Mouse (Mus musculus) liver, embryonic 15.5 days (tissue): Measurements from ENCODE around the gene Dapk2. TPM values are rescaled to one million over a fixed set of nuclear protein-coding genes. Genes with fewer than 3 reads are reported as not detected.

Source experiments
- ATAC-seq: fragments of 200-750 bp; cut with Nextera tagmentation; 2 replicates; pipeline ENCODE4 v1.8.0; 2017; ENCODE audit warnings: moderate number of reproducible peaks, mild to moderate bottlenecking, moderate library complexity; ENCODE audit not compliant: insufficient read depth
- H3K27ac ChIP-seq: fragments of 300-500 bp; sonication (generic); replicated peaks from 2 replicates; pipeline ENCODE4 v1.5.1; 2015; ENCODE audit warnings: mild to moderate bottlenecking, inconsistent platforms
- H3K27me3 ChIP-seq: fragments of 300-500 bp; sonication (generic); 2 replicates; pipeline ENCODE4 v1.6.1; 2015; ENCODE audit warnings: mild to moderate bottlenecking, inconsistent platforms
- H3K36me3 ChIP-seq: fragments of 300-500 bp; sonication (generic); replicated peaks from 2 replicates; pipeline ENCODE4 v1.6.1; 2015; ENCODE audit warnings: moderate library complexity, mild to moderate bottlenecking, inconsistent platforms
- H3K4me1 ChIP-seq: fragments of 300-500 bp; sonication (generic); replicated peaks from 2 replicates; pipeline ENCODE4 v1.6.1; 2015; ENCODE audit warnings: inconsistent platforms
- H3K4me2 ChIP-seq: fragments of 300-500 bp; sonication (generic); 2 replicates; pipeline ENCODE4 v1.6.1; 2015; ENCODE audit warnings: moderate library complexity, mild to moderate bottlenecking, inconsistent platforms
- H3K4me3 ChIP-seq: fragments of 300-500 bp; sonication (generic); replicated peaks from 2 replicates; pipeline ENCODE4 v1.5.1; 2015; ENCODE audit warnings: mild to moderate bottlenecking, inconsistent platforms
- H3K9ac ChIP-seq: fragments of 300-500 bp; sonication (generic); 2 replicates; pipeline ENCODE4 v1.6.1; 2015; ENCODE audit warnings: moderate library complexity, mild to moderate bottlenecking, inconsistent platforms
- H3K9me3 ChIP-seq: fragments of 300-500 bp; sonication (generic); replicated peaks from 2 replicates; pipeline ENCODE4 v1.6.1; 2016; ENCODE audit warnings: inconsistent platforms
- WGBS: fragments of 180-500 bp; shearing (Covaris S2); methylation state at CpG from one replicate; pipeline ENCODE4 v1.1.7; 2015; ENCODE audit warnings: mixed read lengths; ENCODE audit not compliant: insufficient replicate concordance; 5-methylcytosine and 5-hydroxymethylcytosine counted together
- polyA plus RNA-seq: library from polyadenylated mRNA; unstranded; fragments of >200 nt; fragmentation: Nextera tagmentation; extraction: Ambion mirVana; gene quantifications from 2 replicates; pipeline ENCODE4 v1.2.1, GENCODE M21; 2015

The Dapk2 gene
- polyA plus RNA-seq, 1 experiment from 2014 or later = 33.9 TPM

- no peaks in the 10 kb centered on the region for H3K36me3 ChIP-seq
- H3K9ac ChIP-seq = peak overlapping the region; percentile 88
- peak overlapping the region; percentile 90 for H3K4me2 ChIP-seq
- H3K4me3 ChIP-seq = peak overlapping the region; percentile 84
- ATAC-seq = peak; percentile 68
- H3K9me3 ChIP-seq = no peaks in the 10 kb centered on the region
- peak overlapping the region; percentile 97 for H3K27ac ChIP-seq
- H3K4me1 ChIP-seq = peaks cover 74% of the 10 kb centered on the region
- WGBS = under 1% methylated on average over 12 of the region's 12 CpGs
- H3K27me3 ChIP-seq = no peaks in the 10 kb centered on the region
Measured at GRCm38 (mm10) chr9:66124111-66124531, 33.9 kb upstream of the Dapk2 start.

GRCm38 (mm10) chr9:66124681-66125542 lies 33.1 kb upstream of the Dapk2 start:
- peak overlapping the region; percentile 88 for H3K9ac ChIP-seq
- peak; percentile 94 for ATAC-seq
- peak overlapping the region; percentile 84 for H3K4me3 ChIP-seq
- H3K9me3 ChIP-seq = no peaks in the 10 kb centered on the region
- peak overlapping the region; percentile 97 for H3K27ac ChIP-seq
- H3K4me1 ChIP-seq = peaks cover 75% of the 10 kb centered on the region
- peak overlapping the region; percentile 90 for H3K4me2 ChIP-seq
- H3K27me3 ChIP-seq = no peaks in the 10 kb centered on the region
- H3K36me3 ChIP-seq = peaks cover 6% of the 10 kb centered on the region; the same call in 1 of the 2 replicates
- WGBS = 8% methylated on average over 33 of the region's 33 CpGs

DNA sequence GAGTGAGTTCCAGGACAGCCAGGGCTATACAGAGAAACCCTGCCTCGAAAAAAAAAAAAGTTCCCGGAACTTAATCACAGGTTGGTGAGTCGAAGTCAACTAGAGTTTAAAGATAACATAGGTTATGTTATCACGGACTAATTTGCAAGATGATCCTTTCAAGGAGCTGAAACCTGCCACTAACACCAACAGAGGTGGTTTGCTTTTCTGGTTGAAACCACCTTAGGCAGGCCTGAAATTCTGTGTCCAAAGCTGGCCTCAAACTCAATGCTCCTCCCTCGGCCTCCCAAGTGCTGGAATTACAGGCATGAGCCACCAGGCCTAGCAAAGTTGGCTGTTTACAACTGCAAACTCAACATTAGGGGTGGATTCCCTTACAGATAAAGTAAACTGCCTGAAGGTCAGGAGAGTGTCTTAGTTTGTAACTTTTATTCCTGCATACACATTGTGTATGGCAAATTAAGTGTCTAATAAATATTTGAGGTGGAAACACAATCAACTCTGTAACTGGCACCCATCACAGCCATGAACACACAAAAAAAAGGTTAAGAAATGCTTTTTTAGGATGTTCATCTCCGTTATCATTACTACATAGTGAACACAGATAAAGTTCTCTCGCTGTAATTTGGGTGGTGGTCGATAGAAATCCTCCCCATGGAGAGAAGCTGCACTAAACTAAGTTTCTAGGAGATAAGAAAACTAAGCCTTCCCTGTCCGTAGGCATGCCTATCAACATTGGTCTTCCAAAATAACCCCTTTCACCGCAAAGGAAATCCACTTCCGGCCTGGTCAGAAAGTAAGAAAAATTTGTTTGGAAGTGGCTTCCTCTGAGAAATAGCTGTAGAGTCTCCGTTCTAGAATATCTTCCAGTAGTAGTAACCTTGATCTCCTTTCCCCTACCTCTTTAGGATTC lies 32.2 kb upstream of the Dapk2 start:
- peak overlapping the region; percentile 90 for H3K4me2 ChIP-seq
- peaks cover 74% of the 10 kb centered on the region for H3K4me1 ChIP-seq
- H3K27me3 ChIP-seq = no peaks in the 10 kb centered on the region
- no peak for ATAC-seq
- peaks cover 15% of the 10 kb centered on the region for H3K36me3 ChIP-seq
- H3K27ac ChIP-seq = peak overlapping the region; percentile 97
- H3K4me3 ChIP-seq = peak overlapping the region; percentile 84
- H3K9me3 ChIP-seq = no peaks in the 10 kb centered on the region
- WGBS = 11% methylated on average over 12 of the region's 12 CpGs
- H3K9ac ChIP-seq = peak overlapping the region; percentile 55

DNA sequence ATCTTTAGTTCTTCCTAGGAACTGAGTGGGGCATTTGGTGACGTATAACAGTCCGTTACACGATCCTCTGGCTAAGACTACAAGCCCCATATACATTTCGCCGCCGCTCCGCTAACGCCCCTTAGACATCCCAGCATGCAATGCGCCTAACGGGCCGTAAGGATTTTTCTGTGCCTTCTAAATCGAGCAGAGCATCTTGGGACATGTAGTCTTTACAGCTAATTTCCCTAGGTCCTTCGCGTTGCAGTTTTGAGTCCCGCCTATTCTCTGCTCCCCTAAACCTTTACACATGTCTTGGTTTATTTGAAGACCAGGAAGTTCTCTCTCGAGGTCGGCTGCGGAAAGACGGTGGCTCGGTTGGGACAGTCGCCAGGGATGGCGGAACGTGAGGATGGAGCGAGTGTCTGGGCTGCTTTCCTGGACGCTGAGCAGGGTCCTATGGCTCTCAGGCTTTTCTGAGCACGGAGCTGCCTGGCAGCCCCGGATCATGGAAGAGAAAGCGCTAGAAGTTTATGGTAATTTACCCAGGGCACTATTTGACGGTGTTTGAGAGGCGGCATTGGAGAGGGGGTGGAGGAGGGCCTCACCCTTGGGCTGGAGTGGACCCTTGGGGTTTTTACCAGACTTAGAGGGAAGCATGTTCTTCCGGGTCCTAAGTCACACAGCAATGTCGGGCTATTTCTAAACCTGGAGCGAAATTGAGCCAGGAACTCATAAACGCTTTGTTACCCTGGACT lies 31.4 kb upstream of the Dapk2 start, which contains the start of the genes Snx1 and Ciao2a:
Snx1 (minus strand) TSS at position 132 of the 737 bp plus-strand sequence.
Ciao2a (plus strand) TSS at position 156 of the 737 bp plus-strand sequence.
- peak within 1 kb of the TSS; percentile 97 for H3K27ac ChIP-seq
- under 1% methylated on average over 34 of the region's 34 CpGs for WGBS
- peak within 1 kb of the TSS; percentile 90 for H3K4me2 ChIP-seq
- H3K27me3 ChIP-seq = no peaks in the 10 kb centered on the region
- no peaks in the 10 kb centered on the region for H3K9me3 ChIP-seq
- ATAC-seq = peak; percentile 64
- H3K36me3 ChIP-seq = peaks cover 20% of the 10 kb centered on the region
- H3K4me3 ChIP-seq = peak within 1 kb of the TSS; percentile 84
- peak within 1 kb of the TSS; percentile 74 for H3K9ac ChIP-seq
- peaks cover 70% of the 10 kb centered on the region for H3K4me1 ChIP-seq

- ATAC-seq = no peak
- Histone ChIP-seq H3K9me3 (no peaks in the 10 kb centered on the region), H3K4me3 (peak overlapping the region; percentile 84), H3K4me1 (peaks cover 68% of the 10 kb centered on the region), H3K27ac (peak overlapping the region; percentile 97), H3K27me3 (no peaks in the 10 kb centered on the region), H3K9ac (peak overlapping the region; percentile 74), H3K36me3 (peaks cover 24% of the 10 kb centered on the region), H3K4me2 (peak overlapping the region; percentile 90)
- WGBS = 12% methylated on average over 6 of the region's 6 CpGs
Measured at GRCm38 (mm10) chr9:66127193-66127546, 30.9 kb upstream of the Dapk2 start.

DNA sequence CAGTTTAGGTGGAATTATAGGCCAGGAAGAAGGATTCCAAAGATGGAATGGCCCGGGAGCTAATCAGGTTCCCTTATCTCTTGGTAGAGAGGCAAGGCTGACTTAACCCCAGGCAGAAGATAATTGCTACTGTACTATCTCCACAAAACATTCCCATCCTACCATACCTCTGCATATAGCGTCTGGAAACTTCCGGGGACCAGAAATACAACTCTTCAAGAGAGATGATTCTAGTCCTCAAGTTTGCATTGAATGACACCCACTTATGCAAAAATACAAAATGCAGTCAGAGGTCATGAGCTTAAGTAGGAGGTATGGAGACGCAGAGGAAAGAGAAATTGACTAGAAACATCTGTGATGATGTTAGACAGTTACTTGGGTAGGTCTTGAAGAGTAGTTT lies 30.1 kb upstream of the Dapk2 start:
- Histone ChIP-seq H3K9ac (peak overlapping the region; percentile 74), H3K36me3 (peaks cover 31% of the 10 kb centered on the region), H3K4me3 (peak overlapping the region; percentile 84), H3K4me2 (peak overlapping the region; percentile 90), H3K27me3 (no peaks in the 10 kb centered on the region), H3K9me3 (no peaks in the 10 kb centered on the region), H3K27ac (peak overlapping the region; percentile 97), H3K4me1 (peaks cover 61% of the 10 kb centered on the region)
- no peak for ATAC-seq
- 32% methylated on average over 4 of the region's 4 CpGs for WGBS

DNA sequence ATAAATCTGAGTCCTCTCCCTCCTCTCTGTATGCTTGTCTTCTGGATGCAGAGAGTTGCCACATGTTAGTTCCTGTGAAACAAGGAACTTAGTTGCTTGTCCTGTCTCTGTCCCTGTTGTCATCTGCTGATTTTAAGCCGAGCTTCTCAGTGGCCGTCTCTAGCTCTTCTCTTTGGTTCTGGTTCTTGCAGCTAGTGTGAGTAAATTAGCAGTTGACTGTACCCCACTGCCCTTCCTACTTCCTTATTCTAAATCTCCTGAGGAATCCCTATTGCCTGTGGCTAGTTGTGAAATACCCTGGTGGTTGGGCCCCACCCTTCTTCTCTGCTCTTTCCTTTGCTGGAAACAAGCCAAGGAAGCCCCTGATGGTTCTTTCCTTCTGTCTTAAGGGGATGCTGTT lies 26.6 kb upstream of the Dapk2 start:
- no peak overlapping the region for H3K4me2 ChIP-seq
- peak overlapping the region; percentile 41 for H3K27ac ChIP-seq
- no peak overlapping the region for H3K9ac ChIP-seq
- WGBS = 59% methylated on average over 2 of the region's 2 CpGs
- H3K4me3 ChIP-seq = no peak overlapping the region
- H3K36me3 ChIP-seq = peaks cover 64% of the 10 kb centered on the region
- H3K9me3 ChIP-seq = no peaks in the 10 kb centered on the region
- peaks cover 42% of the 10 kb centered on the region for H3K4me1 ChIP-seq
- no peak for ATAC-seq
- H3K27me3 ChIP-seq = no peaks in the 10 kb centered on the region

DNA sequence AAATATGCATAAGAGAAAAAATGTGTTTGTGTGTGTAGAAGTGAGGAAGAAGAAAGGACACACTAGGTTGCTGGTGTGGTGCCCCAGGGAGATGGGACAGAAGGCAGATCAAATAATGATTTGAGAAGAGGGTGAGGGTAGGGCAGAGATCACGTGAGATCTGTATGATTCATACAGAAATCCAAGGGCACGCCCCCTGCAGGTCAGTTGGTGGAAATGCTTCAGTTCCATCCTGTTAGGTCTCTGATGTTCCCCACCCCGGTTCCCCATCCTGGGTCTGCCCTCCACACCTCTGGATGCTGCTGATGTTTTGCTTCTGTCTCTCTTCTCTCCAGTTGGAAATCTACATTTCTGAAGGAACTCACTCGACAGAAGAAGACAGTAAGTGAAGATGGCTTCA lies 22.1 kb upstream of the Dapk2 start:
- H3K27ac ChIP-seq = no peak overlapping the region

DNA sequence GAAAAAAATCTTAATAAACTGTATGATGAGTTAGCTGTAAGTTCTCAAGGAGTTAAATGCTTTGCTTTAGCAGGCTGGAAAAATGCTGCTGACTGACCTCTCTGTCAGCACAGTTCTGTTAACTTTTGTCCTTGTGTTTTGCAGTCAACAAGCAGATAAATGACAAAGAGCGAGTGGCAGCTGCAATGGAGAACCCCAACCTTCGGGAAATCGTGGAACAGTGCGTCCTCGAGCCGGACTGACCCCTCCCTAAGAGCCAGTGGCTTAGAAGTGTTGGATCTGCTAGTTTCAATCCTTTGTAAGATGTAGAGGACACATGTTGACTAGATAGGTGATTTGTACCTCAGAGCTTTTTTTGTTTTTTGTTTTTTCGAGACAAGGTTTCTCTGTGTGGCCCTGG lies 19.8 kb upstream of the Dapk2 start:
- H3K36me3 ChIP-seq = peaks cover 74% of the 10 kb centered on the region
- H3K27me3 ChIP-seq = no peaks in the 10 kb centered on the region
- ATAC-seq = no peak
- H3K9ac ChIP-seq = no peak overlapping the region
- H3K4me2 ChIP-seq = no peak overlapping the region
- no peaks in the 10 kb centered on the region for H3K9me3 ChIP-seq
- H3K27ac ChIP-seq = no peak overlapping the region
- H3K4me3 ChIP-seq = no peak overlapping the region
- no peaks in the 10 kb centered on the region; the same call in 1 of the 2 replicates for H3K4me1 ChIP-seq
- 86% methylated on average over 7 of the region's 7 CpGs for WGBS

More for the DNA sequence above, 22.1 kb upstream of the Dapk2 start:
- H3K4me2 ChIP-seq = no peak overlapping the region
- peaks cover 4% of the 10 kb centered on the region; the same call in 1 of the 2 replicates for H3K4me1 ChIP-seq
- H3K9ac ChIP-seq = no peak overlapping the region
- WGBS = 42% methylated on average over 4 of the region's 4 CpGs
- H3K9me3 ChIP-seq = no peaks in the 10 kb centered on the region
- H3K27me3 ChIP-seq = no peaks in the 10 kb centered on the region
- peaks cover 91% of the 10 kb centered on the region for H3K36me3 ChIP-seq
- H3K4me3 ChIP-seq = no peak overlapping the region
- ATAC-seq = no peak

GRCm38 (mm10) chr9:66142265-66142664 lies 15.8 kb upstream of the Dapk2 start:
- Histone ChIP-seq H3K4me1 (peaks cover 7% of the 10 kb centered on the region; the same call in 1 of the 2 replicates), H3K9ac (no peak overlapping the region), H3K4me3 (no peak overlapping the region), H3K36me3 (peaks cover 36% of the 10 kb centered on the region), H3K27ac (no peak overlapping the region), H3K27me3 (no peaks in the 10 kb centered on the region), H3K4me2 (no peak overlapping the region), H3K9me3 (no peaks in the 10 kb centered on the region)
- 40% methylated on average over 1 of the region's 1 CpGs for WGBS
- no peak for ATAC-seq
